Mouse (Mus musculus): ENCODE results near the gene Rgl2. TPM values are rescaled to one million over a fixed set of nuclear protein-coding genes. Genes with fewer than 3 reads are reported as not detected.

Gene Rgl2
- total and polyA plus RNA-seq, 2 experiments: 9.8 to 27.7 TPM

GRCm38 (mm10) chr17:33919351-33920281 is 9.7 kb upstream of the Rgl2 start:
- Histone ChIP-seq H3K9ac (ENCODE audit: low read depth, low read length) (peak overlapping the region; percentile 85), H3K4me1 (ENCODE audit: control insufficient read depth, insufficient read depth, low read length) (peaks cover 11% of the 10 kb centered on the region), H3K27ac (replicated peaks; ENCODE audit: insufficient read depth, low read depth, low read length) (peak overlapping the region; percentile 83), H3K4me3 (ENCODE audit: insufficient read depth, low read depth, low read length) (peak overlapping the region; percentile 84), H3K36me3 (ENCODE audit: control insufficient read depth, insufficient read depth, low read length) (no peaks in the 10 kb centered on the region), H3K27me3 (ENCODE audit: control insufficient read depth, insufficient read depth, low read length) (no peaks in the 10 kb centered on the region), H3K79me2 (ENCODE audit: control insufficient read depth, insufficient read depth, low read length) (no peaks in the 10 kb centered on the region; the same call in 1 of the 2 replicates)
- under 1% methylated on average over 52 of the region's 52 CpGs for WGBS
- peak; percentile 95 for DNase-seq (ENCODE audit: extremely low read depth, low read depth, low spot score)
- TF ChIP-seq CTCF (IDR thresholded peaks at IDR 0.05; ENCODE audit: low read depth, low read length): peak; percentile 30
- no peak for TF ChIP-seq POLR2A (IDR thresholded peaks at IDR 0.05; ENCODE audit: extremely low read depth, insufficient read depth, low read length)

GRCm38 (mm10) chr17:33920282-33921097 is 8.9 kb upstream of the Rgl2 start:
- H3K4me1 ChIP-seq (ENCODE audit: control insufficient read depth, insufficient read depth, low read length): peaks cover 11% of the 10 kb centered on the region
- TF ChIP-seq CTCF (IDR thresholded peaks at IDR 0.05; ENCODE audit: low read depth, low read length) (peak; percentile 95), POLR2A (IDR thresholded peaks at IDR 0.05; ENCODE audit: extremely low read depth, insufficient read depth, low read length) (no peak)
- peak overlapping the region; percentile 84 for H3K4me3 ChIP-seq (ENCODE audit: insufficient read depth, low read depth, low read length)
- peak overlapping the region; percentile 85 for H3K9ac ChIP-seq (ENCODE audit: low read depth, low read length)
- H3K79me2 ChIP-seq (ENCODE audit: control insufficient read depth, insufficient read depth, low read length): peaks cover 4% of the 10 kb centered on the region; the same call in 1 of the 2 replicates
- H3K36me3 ChIP-seq (ENCODE audit: control insufficient read depth, insufficient read depth, low read length): no peaks in the 10 kb centered on the region
- 1% methylated on average over 36 of the region's 36 CpGs for WGBS
- DNase-seq (ENCODE audit: extremely low read depth, low read depth, low spot score): peak; percentile 65
- H3K27ac ChIP-seq (replicated peaks; ENCODE audit: insufficient read depth, low read depth, low read length): peak overlapping the region; percentile 83
- H3K27me3 ChIP-seq (ENCODE audit: control insufficient read depth, insufficient read depth, low read length): no peaks in the 10 kb centered on the region

- no peak for DNase-seq (ENCODE audit: extremely low read depth, low read depth, low spot score)
- Histone ChIP-seq H3K4me1 (ENCODE audit: control insufficient read depth, insufficient read depth, low read length) (peaks cover 11% of the 10 kb centered on the region), H3K27ac (replicated peaks; ENCODE audit: insufficient read depth, low read depth, low read length) (no peak overlapping the region), H3K27me3 (ENCODE audit: control insufficient read depth, insufficient read depth, low read length) (no peaks in the 10 kb centered on the region), H3K36me3 (ENCODE audit: control insufficient read depth, insufficient read depth, low read length) (no peaks in the 10 kb centered on the region), H3K4me3 (ENCODE audit: insufficient read depth, low read depth, low read length) (no peak overlapping the region), H3K9ac (ENCODE audit: low read depth, low read length) (no peak overlapping the region), H3K79me2 (ENCODE audit: control insufficient read depth, insufficient read depth, low read length) (peaks cover 9% of the 10 kb centered on the region; the same call in 1 of the 2 replicates)
- 86% methylated on average over 7 of the region's 7 CpGs for WGBS
- no peak for TF ChIP-seq POLR2A (IDR thresholded peaks at IDR 0.05; ENCODE audit: extremely low read depth, insufficient read depth, low read length)
- TF ChIP-seq CTCF (IDR thresholded peaks at IDR 0.05; ENCODE audit: low read depth, low read length): no peak
Observed at GRCm38 (mm10) chr17:33921361-33921760, 8.0 kb upstream of the Rgl2 start.

- WGBS: 93% methylated on average over 10 of the region's 10 CpGs
- Histone ChIP-seq H3K4me1 (ENCODE audit: control insufficient read depth, insufficient read depth, low read length) (no peaks in the 10 kb centered on the region; the same call in none of the 2 replicates), H3K27me3 (ENCODE audit: control insufficient read depth, insufficient read depth, low read length) (no peaks in the 10 kb centered on the region), H3K36me3 (ENCODE audit: control insufficient read depth, insufficient read depth, low read length) (0 out of 2 replicates have a peak, but pooled peaks cover 2% of the 10 kb centered on the region), H3K4me3 (ENCODE audit: insufficient read depth, low read depth, low read length) (no peak overlapping the region), H3K27ac (replicated peaks; ENCODE audit: insufficient read depth, low read depth, low read length) (no peak overlapping the region), H3K79me2 (ENCODE audit: control insufficient read depth, insufficient read depth, low read length) (peaks cover 11% of the 10 kb centered on the region; the same call in 1 of the 2 replicates), H3K9ac (ENCODE audit: low read depth, low read length) (no peak overlapping the region)
- DNase-seq (ENCODE audit: extremely low read depth, low read depth, low spot score): no peak
- TF ChIP-seq POLR2A (IDR thresholded peaks at IDR 0.05; ENCODE audit: extremely low read depth, insufficient read depth, low read length) (no peak), CTCF (IDR thresholded peaks at IDR 0.05; ENCODE audit: low read depth, low read length) (peak; percentile 59)
Observed at GRCm38 (mm10) chr17:33924577-33925283, 4.6 kb upstream of the Rgl2 start.

- no peak overlapping the region for H3K4me3 ChIP-seq (ENCODE audit: insufficient read depth, low read depth, low read length)
- H3K27me3 ChIP-seq (ENCODE audit: control insufficient read depth, insufficient read depth, low read length): no peaks in the 10 kb centered on the region
- 0 out of 2 replicates have a peak, but pooled peaks cover 2% of the 10 kb centered on the region for H3K36me3 ChIP-seq (ENCODE audit: control insufficient read depth, insufficient read depth, low read length)
- TF ChIP-seq POLR2A (IDR thresholded peaks at IDR 0.05; ENCODE audit: extremely low read depth, insufficient read depth, low read length) (no peak), CTCF (IDR thresholded peaks at IDR 0.05; ENCODE audit: low read depth, low read length) (0 out of 2 replicates have a peak, but pooled peaks have one; percentile 8)
- 93% methylated on average over 21 of the region's 21 CpGs for WGBS
- peaks cover 11% of the 10 kb centered on the region; the same call in 1 of the 2 replicates for H3K79me2 ChIP-seq (ENCODE audit: control insufficient read depth, insufficient read depth, low read length)
- H3K27ac ChIP-seq (replicated peaks; ENCODE audit: insufficient read depth, low read depth, low read length): no peak overlapping the region
- no peak overlapping the region for H3K9ac ChIP-seq (ENCODE audit: low read depth, low read length)
- no peaks in the 10 kb centered on the region; the same call in none of the 2 replicates for H3K4me1 ChIP-seq (ENCODE audit: control insufficient read depth, insufficient read depth, low read length)
- DNase-seq (ENCODE audit: extremely low read depth, low read depth, low spot score): no peak
Observed at GRCm38 (mm10) chr17:33925406-33926116, 3.8 kb upstream of the Rgl2 start.
